Mouse (Mus musculus) megakaryocyte-erythroid progenitor cell, adult 5-6 weeks (primary cell): ENCODE measurements around the gene Vrk3. TPM values are rescaled to one million over a fixed set of nuclear protein-coding genes. Genes with fewer than 3 reads are reported as not detected.
"Not testable (repeated sequence)": the region's sequence is repeated elsewhere in the genome, so short reads cannot be mapped to it uniquely, and the experiment has no call there.

ENCODE experiments used
- ATAC-seq: replicated peaks from 2 replicates; pipeline ENCODE4 v1.8.0; 2016; ENCODE audit warnings: mild to moderate bottlenecking, inconsistent platforms; ENCODE audit not compliant: severe bottlenecking, poor library complexity, low FRiP score, low TSS enrichment
- total RNA-seq, 2 experiments: library from RNA; stranded (forward) in 1 of 2; stranded (reverse) in 1 of 2; fragments of 200-1000, 215-1000 nt in 1 of 2; fragments of >200 nt in 1 of 2; fragmentation: Nextera tagmentation in 1 of 2; gene quantifications; 2 replicates each; pipeline ENCODE4 v1.2.3; 2014 to 2017

Gene Vrk3
- total RNA-seq, 2 experiments from 2014 or later: 34.2 to 81.2 TPM

- not testable (repeated sequence) for ATAC-seq
Measured at GRCm38 (mm10) chr7:44750950-44751349, 2.7 kb downstream of the Vrk3 start, which contains the start of gene Zfp473. TSS of gene Zfp473 (minus strand) at chr7:44751050.

- ATAC-seq: no peak
Measured at GRCm38 (mm10) chr7:44757164-44757563, 9.0 kb downstream of the Vrk3 start.

GRCm38 (mm10) chr7:44760366-44760765 lies 12.2 kb downstream of the Vrk3 start:
- ATAC-seq: no peak

GRCm38 (mm10) chr7:44768129-44768528 lies 19.9 kb downstream of the Vrk3 start:
- peak; percentile 42 for ATAC-seq

GRCm38 (mm10) chr7:44770046-44770578 lies 21.9 kb downstream of the Vrk3 start:
- peak; percentile 49; the same call in 1 of the 2 replicates for ATAC-seq

- peak; percentile 54; the same call in 1 of the 2 replicates for ATAC-seq
Measured at GRCm38 (mm10) chr7:44772591-44773204, 24.5 kb downstream of the Vrk3 start.

- ATAC-seq: no peak
Measured at GRCm38 (mm10) chr7:44776849-44777498, 28.8 kb downstream of the Vrk3 start.

GRCm38 (mm10) chr7:44780101-44780500 lies 31.9 kb downstream of the Vrk3 start:
- no peak for ATAC-seq

- no peak for ATAC-seq
Measured at GRCm38 (mm10) chr7:44789531-44789930, 41.3 kb downstream of the Vrk3 start.

GRCm38 (mm10) chr7:44790066-44790465 lies 41.9 kb downstream of the Vrk3 start:
- ATAC-seq: no peak

GRCm38 (mm10) chr7:44792781-44793180 lies 44.6 kb downstream of the Vrk3 start:
- ATAC-seq: no peak

GRCm38 (mm10) chr7:44808927-44809326 lies 60.7 kb downstream of the Vrk3 start:
- ATAC-seq: no peak

GRCm38 (mm10) chr7:44809466-44809865 lies 61.3 kb downstream of the Vrk3 start:
- ATAC-seq: no peak

- ATAC-seq: no peak
Measured at GRCm38 (mm10) chr7:44810365-44810764, 62.2 kb downstream of the Vrk3 start.

GRCm38 (mm10) chr7:44810819-44811557 lies 62.8 kb downstream of the Vrk3 start:
- ATAC-seq: no peak

GRCm38 (mm10) chr7:44812651-44813325 lies 64.6 kb downstream of the Vrk3 start:
- ATAC-seq: no peak

- ATAC-seq: no peak
Measured at GRCm38 (mm10) chr7:44813985-44814384, 65.8 kb downstream of the Vrk3 start.

- no peak for ATAC-seq
Measured at GRCm38 (mm10) chr7:44814423-44814822, 66.2 kb downstream of the Vrk3 start.

GRCm38 (mm10) chr7:44814952-44815553 lies 66.8 kb downstream of the Vrk3 start:
- ATAC-seq: no peak
